Mouse (Mus musculus) natural killer cell, adult 2 months (primary cell): ENCODE measurements around the gene Arhgap35.

Source experiments
- DNase-seq, 2 experiments: peaks; one replicate each; pipeline ENCODE4 v3.0.0; 2022; ENCODE audit warnings: low spot score in 2 of 2

Arhgap35 gene

GRCm38 (mm10) chr7:16519310-16519709 is 95.5 kb downstream of the Arhgap35 start:
- DNase-seq, result no peak

DNA sequence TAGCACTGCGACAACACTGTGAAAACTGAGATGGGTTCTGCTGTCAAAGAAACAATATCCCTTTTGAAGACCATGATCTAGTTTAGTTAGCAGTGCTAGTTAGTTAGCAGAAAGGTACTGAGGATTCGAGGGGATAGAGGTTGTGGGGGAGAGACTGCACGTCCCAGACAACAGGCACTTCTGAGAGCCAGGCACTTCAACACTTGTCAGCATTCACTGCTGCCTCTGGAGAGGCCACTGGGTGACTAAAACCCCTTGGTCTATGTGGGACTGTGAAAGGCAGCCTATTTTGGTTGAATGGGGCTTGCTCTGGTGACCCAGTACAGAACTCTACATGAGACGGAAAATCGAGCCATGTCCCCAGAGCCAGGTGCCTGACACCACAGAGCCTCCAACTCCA is 97.6 kb downstream of the Arhgap35 start:
- no peak for DNase-seq

GRCm38 (mm10) chr7:16507284-16507683 is 107.5 kb downstream of the Arhgap35 start:
- DNase-seq, result peak; percentile 35 to 56

DNA sequence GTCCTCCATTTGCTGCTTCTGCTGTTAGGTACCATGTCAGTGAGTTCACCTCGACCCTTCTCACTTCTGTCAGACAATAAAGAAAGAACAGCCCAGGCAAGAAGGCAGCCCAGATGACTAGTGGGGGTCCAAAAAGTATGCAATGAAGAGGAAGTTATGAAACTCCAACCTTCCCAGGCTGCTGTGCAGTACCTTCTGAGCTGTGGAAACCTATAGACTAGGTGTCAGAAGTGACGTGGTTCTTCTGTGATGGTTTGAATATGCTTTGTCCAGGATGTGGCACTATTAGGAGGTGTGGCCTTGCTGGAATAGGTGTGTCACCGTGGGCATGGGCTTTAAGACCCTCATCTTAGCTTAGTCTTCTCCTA is 109.6 kb downstream of the Arhgap35 start:
- DNase-seq, result no peak

GRCm38 (mm10) chr7:16504573-16505225 is 110.1 kb downstream of the Arhgap35 start:
- no peak for DNase-seq

- DNase-seq, result no peak
Measured at GRCm38 (mm10) chr7:16501571-16501970, 113.2 kb downstream of the Arhgap35 start.

GRCm38 (mm10) chr7:16499671-16500104 is 115.1 kb downstream of the Arhgap35 start:
- DNase-seq, result no peak

GRCm38 (mm10) chr7:16496260-16496659 is 118.5 kb downstream of the Arhgap35 start:
- DNase-seq, result no peak

- peak; percentile 3 to 39 for DNase-seq
Measured at GRCm38 (mm10) chr7:16493361-16493760, 121.4 kb downstream of the Arhgap35 start.

GRCm38 (mm10) chr7:16492211-16492610 is 122.6 kb downstream of the Arhgap35 start:
- DNase-seq, result no peak

GRCm38 (mm10) chr7:16491759-16492158 is 123.0 kb downstream of the Arhgap35 start:
- peak; percentile 25 to 61 for DNase-seq

- no peak for DNase-seq
Measured at GRCm38 (mm10) chr7:16489948-16490347, 124.8 kb downstream of the Arhgap35 start.

DNA sequence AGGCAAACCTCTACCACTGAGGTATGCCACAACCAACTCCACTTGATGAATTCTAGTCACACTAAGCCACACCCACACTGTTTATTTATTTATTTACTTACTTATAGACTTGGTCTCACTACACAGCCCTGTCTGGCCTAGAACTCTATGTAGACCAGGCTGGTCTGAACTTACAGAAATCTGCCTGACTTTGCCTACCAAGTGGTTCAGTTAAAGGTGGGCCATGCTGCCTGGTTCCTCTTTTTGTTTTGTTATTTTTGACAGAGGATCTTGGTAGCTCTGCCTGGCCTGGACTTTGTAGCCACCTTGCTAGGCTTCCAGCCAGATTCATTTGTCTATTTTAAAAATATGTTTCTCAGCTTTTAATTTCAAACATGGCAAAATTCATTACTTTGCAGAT is 126.0 kb downstream of the Arhgap35 start:
- DNase-seq, result no peak

- DNase-seq, result no peak
Measured at GRCm38 (mm10) chr7:16477628-16478027, 137.2 kb downstream of the Arhgap35 start, which contains the start of gene Npas1. Npas1 (minus strand) TSS chr7:16477728.

GRCm38 (mm10) chr7:16476600-16476989 is 138.2 kb downstream of the Arhgap35 start:
- no peak for DNase-seq

DNA sequence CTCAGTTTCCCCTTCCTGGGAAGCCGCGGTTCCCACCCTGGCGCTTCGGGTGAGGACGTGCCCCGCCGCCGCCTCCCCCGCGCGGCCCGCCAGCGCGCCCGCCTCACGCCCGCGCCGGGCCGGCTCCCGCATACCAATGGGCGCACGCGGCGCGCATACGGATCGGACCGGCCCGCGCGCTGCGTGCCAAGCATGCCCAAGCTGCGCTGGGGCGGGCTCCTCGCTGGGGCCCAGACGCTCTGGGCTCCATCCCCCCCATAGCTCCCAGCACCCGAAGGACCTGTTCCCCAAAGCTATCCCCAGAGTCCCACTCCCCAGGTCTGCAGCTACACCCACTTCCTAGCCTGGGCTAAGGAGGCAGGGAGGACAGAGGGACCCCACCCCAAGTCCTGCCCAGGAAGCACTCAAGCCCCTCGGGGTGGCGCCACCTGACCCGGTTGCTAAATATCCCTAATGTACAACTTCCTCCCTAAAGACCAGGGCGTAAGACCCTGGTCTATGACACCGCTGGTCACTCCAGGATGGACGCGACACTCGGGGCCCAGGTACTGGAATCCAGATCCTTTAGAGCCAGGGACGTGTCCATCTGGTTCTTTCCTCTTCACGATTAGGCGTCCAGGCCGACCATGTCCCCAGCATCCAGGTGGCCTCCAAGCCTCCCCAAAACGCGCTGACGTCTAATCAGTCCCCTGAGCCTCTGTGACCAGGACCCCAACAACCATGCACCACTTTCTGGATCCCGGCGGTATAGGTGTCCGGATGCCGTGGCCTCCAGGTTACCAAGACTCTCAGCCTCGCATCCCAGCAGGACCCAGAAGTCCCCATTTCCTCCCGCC is 138.8 kb downstream of the Arhgap35 start:
- no peak for DNase-seq

- no peak for DNase-seq
Measured at GRCm38 (mm10) chr7:16475321-16475720, 139.5 kb downstream of the Arhgap35 start.

GRCm38 (mm10) chr7:16474445-16474844 is 140.3 kb downstream of the Arhgap35 start:
- DNase-seq, result no peak

GRCm38 (mm10) chr7:16473847-16474246 is 140.9 kb downstream of the Arhgap35 start:
- DNase-seq, result no peak

DNA sequence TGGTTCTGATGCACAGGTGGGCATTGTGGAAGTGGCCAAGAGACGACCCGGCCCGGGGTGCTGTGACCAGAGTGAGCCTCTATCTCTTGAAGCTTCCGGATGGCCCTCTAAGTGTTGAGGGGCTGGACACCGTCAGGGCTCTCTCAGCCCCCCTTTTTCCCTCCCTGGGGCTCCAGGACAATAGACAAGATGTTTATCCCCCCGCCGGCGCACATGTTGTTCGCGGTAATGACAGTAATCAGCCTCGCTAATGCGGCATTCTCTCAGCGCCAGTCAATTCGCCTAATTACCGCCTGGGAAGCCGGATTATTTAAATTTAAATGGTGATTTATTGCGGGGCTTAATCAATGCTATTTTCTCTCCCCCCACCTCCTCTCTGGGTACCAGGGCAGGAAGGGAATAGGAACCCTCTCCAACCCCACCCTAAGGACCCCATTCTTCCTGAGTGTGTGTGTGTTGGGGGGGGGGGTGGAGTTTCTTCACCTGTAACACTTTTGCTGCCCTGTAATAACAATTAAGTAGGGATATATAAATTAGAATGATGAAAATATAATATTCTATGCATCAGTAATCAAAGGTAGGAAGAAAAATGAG is 142.6 kb downstream of the Arhgap35 start:
- no peak for DNase-seq

- DNase-seq, result no peak
Measured at GRCm38 (mm10) chr7:16471549-16471948, 143.2 kb downstream of the Arhgap35 start.

GRCm38 (mm10) chr7:16468115-16468514 is 146.7 kb downstream of the Arhgap35 start:
- DNase-seq, result no peak

GRCm38 (mm10) chr7:16466565-16466964 is 148.2 kb downstream of the Arhgap35 start:
- no peak for DNase-seq
